Mouse (Mus musculus): Measurements from ENCODE around the gene Cmtm1. TPM values are rescaled to one million over a fixed set of nuclear protein-coding genes. Genes with fewer than 3 reads are reported as not detected.
A peak's percentile ranks its signal among the peaks of the same experiment; 100 is the strongest.

Cmtm1 gene
- polyA plus RNA-seq, 2 experiments = not detected

- no peak overlapping the region for H3K4me2 ChIP-seq (replicated peaks; ENCODE audit: low read depth, low read length, severe bottlenecking)
- H3K27me3 ChIP-seq (ENCODE audit: control insufficient read depth, insufficient read depth, low read length) = no peaks in the 10 kb centered on the region
- DNase-seq (ENCODE audit: low spot score) (no peak), ATAC-seq (ENCODE audit: low FRiP score, low read depth) (no peak)
- 85% methylated on average over 3 of the region's 3 CpGs for WGBS
- no peak overlapping the region for H3K27ac ChIP-seq (replicated peaks; ENCODE audit: low read depth, low read length)
- no peaks in the 10 kb centered on the region for H3K9me3 ChIP-seq (ENCODE audit: control insufficient read depth, low read length)
- H3K9ac ChIP-seq (ENCODE audit: low read depth, low read length, severe bottlenecking) = no peak overlapping the region
- peaks cover 5% of the 10 kb centered on the region for H3K4me1 ChIP-seq (ENCODE audit: control insufficient read depth, insufficient read depth, low read length)
- no peak for TF ChIP-seq POLR2A (IDR thresholded peaks at IDR 0.05; ENCODE audit: borderline replicate concordance, extremely low read depth, insufficient read depth, insufficient read length)
- peaks cover 4% of the 10 kb centered on the region for H3K36me3 ChIP-seq (ENCODE audit: control insufficient read depth, insufficient read depth, low read length)
- H3K4me3 ChIP-seq (replicated peaks; ENCODE audit: low read length) = no peak overlapping the region
Measured at GRCm38 (mm10) chr8:104253016-104253415, 56.9 kb downstream of the Cmtm1 start.

DNA sequence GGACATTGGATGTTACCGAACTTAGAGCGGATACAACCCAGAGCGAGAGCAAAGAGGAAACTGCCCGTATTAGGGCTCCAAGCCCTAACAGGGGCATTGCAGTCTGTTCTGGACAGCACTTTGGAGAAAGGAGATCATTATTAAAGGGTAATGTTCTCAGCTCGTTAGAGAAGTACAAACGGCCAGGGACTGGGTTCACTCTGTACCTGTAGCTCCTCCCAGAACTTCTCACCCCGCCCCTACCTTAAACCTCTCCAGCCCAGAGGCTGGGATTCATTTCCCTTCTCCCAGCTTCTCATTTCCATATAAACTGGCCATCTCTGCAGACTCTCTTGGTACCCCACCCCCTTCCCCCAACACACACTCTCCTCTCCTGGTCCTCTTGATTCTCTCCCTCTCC lies 58.5 kb downstream of the Cmtm1 start:
- Histone ChIP-seq H3K4me3 (replicated peaks; ENCODE audit: low read length) (peak overlapping the region; percentile 56), H3K27me3 (ENCODE audit: control insufficient read depth, insufficient read depth, low read length) (no peaks in the 10 kb centered on the region), H3K36me3 (ENCODE audit: control insufficient read depth, insufficient read depth, low read length) (no peaks in the 10 kb centered on the region), H3K27ac (replicated peaks; ENCODE audit: low read depth, low read length) (no peak overlapping the region), H3K9ac (ENCODE audit: low read depth, low read length, severe bottlenecking) (peak overlapping the region; percentile 58), H3K4me2 (replicated peaks; ENCODE audit: low read depth, low read length, severe bottlenecking) (peak overlapping the region; percentile 86), H3K4me1 (ENCODE audit: control insufficient read depth, insufficient read depth, low read length) (peaks cover 10% of the 10 kb centered on the region), H3K9me3 (ENCODE audit: control insufficient read depth, low read length) (no peaks in the 10 kb centered on the region)
- no peak for TF ChIP-seq POLR2A (IDR thresholded peaks at IDR 0.05; ENCODE audit: borderline replicate concordance, extremely low read depth, insufficient read depth, insufficient read length)
- WGBS = 0% methylated on average over 7 of the region's 7 CpGs
- no peak for ATAC-seq (ENCODE audit: low FRiP score, low read depth)
- DNase-seq (ENCODE audit: low spot score) = no peak

DNA sequence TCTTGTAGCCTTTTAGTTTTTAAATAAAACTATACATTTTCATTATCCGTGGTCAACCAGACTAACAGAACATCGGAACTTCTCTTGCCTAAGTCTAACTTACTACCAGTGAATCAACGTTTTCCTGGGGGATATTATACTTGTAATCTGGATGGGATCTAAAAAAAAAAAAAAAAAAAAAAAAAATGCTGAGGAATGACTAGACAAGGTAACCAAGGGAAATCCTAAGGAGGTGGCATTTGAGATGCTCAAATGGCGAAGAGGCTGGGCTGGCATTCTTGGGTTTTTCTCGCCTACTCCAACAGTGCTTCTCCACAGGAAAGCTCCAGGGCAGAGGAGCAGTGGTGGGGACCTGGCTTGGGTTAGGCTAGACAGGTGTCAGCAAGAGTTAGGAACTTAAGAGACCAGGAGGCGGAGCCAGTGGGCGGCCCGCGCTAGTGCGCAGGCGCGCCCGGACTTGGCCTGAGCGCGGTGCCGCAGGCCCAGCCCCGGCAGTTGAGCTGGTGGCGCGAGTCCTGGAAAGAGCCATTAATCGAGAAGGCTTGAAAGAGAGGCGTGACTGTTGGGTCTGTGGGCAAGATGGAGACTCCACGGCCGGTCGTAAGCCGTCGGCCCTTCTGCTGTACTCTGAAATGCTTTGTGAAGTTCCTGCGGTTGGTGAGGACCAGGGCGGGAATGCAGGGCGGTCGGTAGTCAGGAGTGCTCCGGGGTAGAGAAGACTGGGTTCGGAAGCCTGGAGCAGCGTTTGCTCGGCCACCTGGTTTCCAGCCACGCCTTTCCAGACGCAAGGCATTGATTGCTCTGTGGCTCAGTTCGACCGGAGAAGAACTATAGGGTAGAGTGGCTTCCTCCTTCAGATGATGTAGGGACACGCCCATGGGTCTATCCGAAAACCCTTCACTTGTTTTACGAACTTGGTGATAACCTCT lies 59.2 kb downstream of the Cmtm1 start, which contains the start of gene Cklf:
TSS of gene Cklf (plus strand) at position 423 of the 929 bp plus-strand sequence.
- ATAC-seq (ENCODE audit: low FRiP score, low read depth) = peak; percentile 83
- WGBS = 4% methylated on average over 41 of the region's 41 CpGs

DNA sequence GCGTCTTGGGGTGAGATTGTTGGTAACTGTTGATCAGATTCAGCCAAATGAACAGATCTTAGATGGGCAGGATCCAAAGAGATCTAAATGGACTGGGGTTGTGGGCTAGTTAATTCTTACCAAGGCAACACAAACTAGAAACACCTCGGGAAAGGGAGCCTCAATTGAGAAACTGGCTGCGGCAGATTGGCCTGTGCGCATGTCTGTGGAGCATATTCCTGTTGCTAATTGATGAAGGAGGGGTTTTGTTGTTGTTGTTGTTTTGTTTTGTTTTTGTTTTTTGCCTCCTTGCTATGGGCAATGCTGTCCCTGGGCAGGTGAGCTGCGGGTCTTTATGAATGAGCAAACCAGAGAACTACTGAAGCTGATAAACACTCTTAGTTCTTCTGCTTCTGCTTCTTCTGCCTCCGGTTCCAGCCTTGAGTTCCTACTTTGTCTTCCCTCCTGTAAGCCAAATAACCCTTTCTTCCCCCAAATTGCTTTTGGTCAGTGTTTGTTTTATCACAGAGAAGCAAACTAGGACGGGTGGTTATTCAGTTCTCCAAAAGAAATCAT lies 60.4 kb downstream of the Cmtm1 start:
- Histone ChIP-seq H3K9ac (ENCODE audit: low read depth, low read length, severe bottlenecking) (no peak overlapping the region), H3K4me2 (replicated peaks; ENCODE audit: low read depth, low read length, severe bottlenecking) (no peak overlapping the region), H3K27me3 (ENCODE audit: control insufficient read depth, insufficient read depth, low read length) (no peaks in the 10 kb centered on the region), H3K4me3 (replicated peaks; ENCODE audit: low read length) (no peak overlapping the region), H3K4me1 (ENCODE audit: control insufficient read depth, insufficient read depth, low read length) (peaks cover 10% of the 10 kb centered on the region), H3K9me3 (ENCODE audit: control insufficient read depth, low read length) (no peaks in the 10 kb centered on the region), H3K36me3 (ENCODE audit: control insufficient read depth, insufficient read depth, low read length) (0 out of 2 replicates have a peak, but pooled peaks cover 7% of the 10 kb centered on the region), H3K27ac (replicated peaks; ENCODE audit: low read depth, low read length) (no peak overlapping the region)
- DNase-seq (ENCODE audit: low spot score) (no peak), ATAC-seq (ENCODE audit: low FRiP score, low read depth) (no peak)
- WGBS = 87% methylated on average over 7 of the region's 7 CpGs
- no peak for TF ChIP-seq POLR2A (IDR thresholded peaks at IDR 0.05; ENCODE audit: borderline replicate concordance, extremely low read depth, insufficient read depth, insufficient read length)

More for the DNA sequence above, 59.2 kb downstream of the Cmtm1 start, which contains the start of gene Cklf:
- Histone ChIP-seq H3K27ac (replicated peaks; ENCODE audit: low read depth, low read length) (peak within 1 kb of the TSS; percentile 75), H3K4me2 (replicated peaks; ENCODE audit: low read depth, low read length, severe bottlenecking) (peak within 1 kb of the TSS; percentile 86), H3K9ac (ENCODE audit: low read depth, low read length, severe bottlenecking) (peak within 1 kb of the TSS; percentile 58), H3K4me1 (ENCODE audit: control insufficient read depth, insufficient read depth, low read length) (peaks cover 10% of the 10 kb centered on the region), H3K36me3 (ENCODE audit: control insufficient read depth, insufficient read depth, low read length) (no peaks in the 10 kb centered on the region), H3K9me3 (ENCODE audit: control insufficient read depth, low read length) (no peaks in the 10 kb centered on the region), H3K27me3 (ENCODE audit: control insufficient read depth, insufficient read depth, low read length) (no peaks in the 10 kb centered on the region), H3K4me3 (replicated peaks; ENCODE audit: low read length) (peak within 1 kb of the TSS; percentile 56)
- DNase-seq (ENCODE audit: low spot score) = peak; percentile 92
- peak; percentile 88; the same call in 1 of the 2 replicates for TF ChIP-seq POLR2A (IDR thresholded peaks at IDR 0.05; ENCODE audit: borderline replicate concordance, extremely low read depth, insufficient read depth, insufficient read length)

DNA sequence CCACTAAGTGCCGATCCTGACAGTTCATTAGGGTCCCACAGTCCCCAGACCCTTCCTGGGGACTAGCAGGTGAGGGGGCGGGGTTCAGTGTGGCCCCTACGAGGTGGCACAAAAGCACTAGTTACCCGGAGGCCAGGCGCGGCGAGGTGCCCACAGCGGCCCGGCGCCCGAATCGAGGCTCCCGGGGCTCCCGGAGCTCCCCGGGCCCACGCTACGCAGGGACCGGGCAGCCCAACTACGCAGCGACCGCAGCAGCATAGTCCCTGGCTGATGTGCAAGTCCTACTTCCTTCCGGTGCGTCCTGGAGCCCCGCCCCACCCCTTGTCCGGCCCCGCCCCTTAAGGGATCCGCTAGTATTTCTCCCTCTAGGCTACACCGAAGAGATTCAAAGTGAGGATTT lies 61.7 kb downstream of the Cmtm1 start, which contains the start of gene Tk2:
TSS of gene Tk2 (minus strand) at position 283 of the 400 bp plus-strand sequence.
- WGBS = 1% methylated on average over 28 of the region's 28 CpGs
- Histone ChIP-seq H3K27me3 (ENCODE audit: control insufficient read depth, insufficient read depth, low read length) (no peaks in the 10 kb centered on the region), H3K9me3 (ENCODE audit: control insufficient read depth, low read length) (no peaks in the 10 kb centered on the region), H3K4me1 (ENCODE audit: control insufficient read depth, insufficient read depth, low read length) (peaks cover 10% of the 10 kb centered on the region), H3K4me3 (replicated peaks; ENCODE audit: low read length) (peak within 1 kb of the TSS; percentile 80), H3K27ac (replicated peaks; ENCODE audit: low read depth, low read length) (no peak within 1 kb of the TSS; the same call in 1 of the 2 replicates), H3K36me3 (ENCODE audit: control insufficient read depth, insufficient read depth, low read length) (peaks cover 12% of the 10 kb centered on the region; the same call in 1 of the 2 replicates), H3K4me2 (replicated peaks; ENCODE audit: low read depth, low read length, severe bottlenecking) (peak within 1 kb of the TSS; percentile 83), H3K9ac (ENCODE audit: low read depth, low read length, severe bottlenecking) (peak within 1 kb of the TSS; percentile 74)
- DNase-seq (ENCODE audit: low spot score) (peak; percentile 78), ATAC-seq (ENCODE audit: low FRiP score, low read depth) (peak; percentile 87)
- TF ChIP-seq POLR2A (IDR thresholded peaks at IDR 0.05; ENCODE audit: borderline replicate concordance, extremely low read depth, insufficient read depth, insufficient read length) = no peak

All from limb, embryonic 14.5 days (tissue).